Mouse (Mus musculus): ENCODE measurements at regions not wholly inside any gene's neighbourhood (a gene's known extent, or its start where the extent isn't known, plus 50 kb on each side); places are given as distances from the start of the nearest gene placed in this dataset.

GRCm38 (mm10) chr8:107864802-107865651, 77.4 kb upstream of the Zfhx3 start:
- DNase-seq (ENCODE audit: low spot score): no peak

- no peak for DNase-seq (ENCODE audit: low spot score)
Measured at GRCm38 (mm10) chr8:107865744-107866143, 76.7 kb upstream of the Zfhx3 start.

GRCm38 (mm10) chr8:107871718-107872117, 70.7 kb upstream of the Zfhx3 start:
- DNase-seq (ENCODE audit: low spot score): no peak

GRCm38 (mm10) chr8:107872121-107872520, 70.3 kb upstream of the Zfhx3 start:
- DNase-seq (ENCODE audit: low spot score): no peak

- DNase-seq (ENCODE audit: low spot score): peak; percentile 38
Measured at GRCm38 (mm10) chr8:107876455-107876854, 66.0 kb upstream of the Zfhx3 start.

- DNase-seq (ENCODE audit: low spot score): peak; percentile 88
Measured at GRCm38 (mm10) chr8:107881851-107882250, 60.6 kb upstream of the Zfhx3 start.

- no peak for DNase-seq (ENCODE audit: low spot score)
Measured at GRCm38 (mm10) chr8:107885547-107885946, 56.9 kb upstream of the Zfhx3 start.

GRCm38 (mm10) chr8:107885971-107886370, 56.5 kb upstream of the Zfhx3 start:
- no peak for DNase-seq (ENCODE audit: low spot score)

GRCm38 (mm10) chr8:107886516-107887253, 55.8 kb upstream of the Zfhx3 start:
- no peak for DNase-seq (ENCODE audit: low spot score)

- DNase-seq (ENCODE audit: low spot score): no peak
Measured at GRCm38 (mm10) chr8:107887333-107887732, 55.1 kb upstream of the Zfhx3 start.

- no peak for DNase-seq (ENCODE audit: low spot score)
Measured at GRCm38 (mm10) chr8:107890922-107891321, 51.5 kb upstream of the Zfhx3 start.
